Mouse (Mus musculus): ENCODE data around the gene Ttc33. TPM values are rescaled to one million over a fixed set of nuclear protein-coding genes. Genes with fewer than 3 reads are reported as not detected.

Ttc33 gene
- polyA plus RNA-seq, 2 experiments = 19.0 to 38.4 TPM

GRCm38 (mm10) chr15:5238553-5238952, 53.2 kb downstream of the Ttc33 start:
- TF ChIP-seq POLR2A (IDR thresholded peaks at IDR 0.05; ENCODE audit: borderline replicate concordance, extremely low read depth, insufficient read depth, insufficient read length) = no peak
- ATAC-seq (ENCODE audit: low FRiP score, low read depth) = no peak
- H3K27ac ChIP-seq (replicated peaks; ENCODE audit: low read depth, low read length) = no peak overlapping the region
- 67% methylated on average over 4 of the region's 4 CpGs for WGBS
- DNase-seq (ENCODE audit: low spot score) = no peak
- H3K27me3 ChIP-seq (ENCODE audit: control insufficient read depth, insufficient read depth, low read length) = peaks cover 15% of the 10 kb centered on the region
- H3K4me1 ChIP-seq (ENCODE audit: control insufficient read depth, insufficient read depth, low read length) = peaks cover 22% of the 10 kb centered on the region
- no peaks in the 10 kb centered on the region for H3K9me3 ChIP-seq (ENCODE audit: control insufficient read depth, low read length)
- no peak overlapping the region for H3K9ac ChIP-seq (ENCODE audit: low read depth, low read length, severe bottlenecking)
- peaks cover 5% of the 10 kb centered on the region; the same call in 1 of the 2 replicates for H3K36me3 ChIP-seq (ENCODE audit: control insufficient read depth, insufficient read depth, low read length)
- 0 out of 2 replicates have a peak overlapping the region, but pooled peaks have one; percentile 2 for H3K4me2 ChIP-seq (replicated peaks; ENCODE audit: low read depth, low read length, severe bottlenecking)
- H3K4me3 ChIP-seq (replicated peaks; ENCODE audit: low read length) = no peak overlapping the region

GRCm38 (mm10) chr15:5239361-5239760, 54.0 kb downstream of the Ttc33 start:
- no peak for TF ChIP-seq POLR2A (IDR thresholded peaks at IDR 0.05; ENCODE audit: borderline replicate concordance, extremely low read depth, insufficient read depth, insufficient read length)
- DNase-seq (ENCODE audit: low spot score) (no peak), ATAC-seq (ENCODE audit: low FRiP score, low read depth) (no peak)
- peaks cover 18% of the 10 kb centered on the region for H3K27me3 ChIP-seq (ENCODE audit: control insufficient read depth, insufficient read depth, low read length)
- H3K4me2 ChIP-seq (replicated peaks; ENCODE audit: low read depth, low read length, severe bottlenecking) = no peak overlapping the region; the same call in 1 of the 2 replicates
- peaks cover 2% of the 10 kb centered on the region; the same call in 1 of the 2 replicates for H3K36me3 ChIP-seq (ENCODE audit: control insufficient read depth, insufficient read depth, low read length)
- H3K4me1 ChIP-seq (ENCODE audit: control insufficient read depth, insufficient read depth, low read length) = peaks cover 22% of the 10 kb centered on the region
- H3K9ac ChIP-seq (ENCODE audit: low read depth, low read length, severe bottlenecking) = no peak overlapping the region
- H3K4me3 ChIP-seq (replicated peaks; ENCODE audit: low read length) = no peak overlapping the region
- no peak overlapping the region for H3K27ac ChIP-seq (replicated peaks; ENCODE audit: low read depth, low read length)
- WGBS = 90% methylated on average over 4 of the region's 4 CpGs
- H3K9me3 ChIP-seq (ENCODE audit: control insufficient read depth, low read length) = no peaks in the 10 kb centered on the region

- no peaks in the 10 kb centered on the region for H3K36me3 ChIP-seq (ENCODE audit: control insufficient read depth, insufficient read depth, low read length)
- no peak for TF ChIP-seq POLR2A (IDR thresholded peaks at IDR 0.05; ENCODE audit: borderline replicate concordance, extremely low read depth, insufficient read depth, insufficient read length)
- peaks cover 18% of the 10 kb centered on the region for H3K27me3 ChIP-seq (ENCODE audit: control insufficient read depth, insufficient read depth, low read length)
- peaks cover 22% of the 10 kb centered on the region for H3K4me1 ChIP-seq (ENCODE audit: control insufficient read depth, insufficient read depth, low read length)
- H3K4me3 ChIP-seq (replicated peaks; ENCODE audit: low read length) = no peak overlapping the region; the same call in 1 of the 2 replicates
- DNase-seq (ENCODE audit: low spot score) = no peak
- no peak overlapping the region for H3K9ac ChIP-seq (ENCODE audit: low read depth, low read length, severe bottlenecking)
- 59% methylated on average over 6 of the region's 6 CpGs for WGBS
- ATAC-seq (ENCODE audit: low FRiP score, low read depth) = no peak
- no peak overlapping the region; the same call in 1 of the 2 replicates for H3K4me2 ChIP-seq (replicated peaks; ENCODE audit: low read depth, low read length, severe bottlenecking)
- H3K27ac ChIP-seq (replicated peaks; ENCODE audit: low read depth, low read length) = no peak overlapping the region
- H3K9me3 ChIP-seq (ENCODE audit: control insufficient read depth, low read length) = no peaks in the 10 kb centered on the region
These were observed 54.6 kb downstream of the Ttc33 start for GRCm38 (mm10) chr15:5239901-5240300.

- Histone ChIP-seq H3K4me1 (ENCODE audit: control insufficient read depth, insufficient read depth, low read length) (peaks cover 22% of the 10 kb centered on the region), H3K9ac (ENCODE audit: low read depth, low read length, severe bottlenecking) (no peak overlapping the region), H3K27me3 (ENCODE audit: control insufficient read depth, insufficient read depth, low read length) (peaks cover 18% of the 10 kb centered on the region), H3K4me2 (replicated peaks; ENCODE audit: low read depth, low read length, severe bottlenecking) (no peak overlapping the region), H3K9me3 (ENCODE audit: control insufficient read depth, low read length) (no peaks in the 10 kb centered on the region), H3K27ac (replicated peaks; ENCODE audit: low read depth, low read length) (no peak overlapping the region), H3K4me3 (replicated peaks; ENCODE audit: low read length) (no peak overlapping the region; the same call in 1 of the 2 replicates), H3K36me3 (ENCODE audit: control insufficient read depth, insufficient read depth, low read length) (no peaks in the 10 kb centered on the region)
- DNase-seq (ENCODE audit: low spot score) (no peak), ATAC-seq (ENCODE audit: low FRiP score, low read depth) (no peak)
- WGBS = 45% methylated on average over 6 of the region's 6 CpGs
- TF ChIP-seq POLR2A (IDR thresholded peaks at IDR 0.05; ENCODE audit: borderline replicate concordance, extremely low read depth, insufficient read depth, insufficient read length) = no peak
These were observed 55.0 kb downstream of the Ttc33 start for GRCm38 (mm10) chr15:5240360-5240759.

GRCm38 (mm10) chr15:5241304-5242201, 56.2 kb downstream of the Ttc33 start:
- no peak for TF ChIP-seq POLR2A (IDR thresholded peaks at IDR 0.05; ENCODE audit: borderline replicate concordance, extremely low read depth, insufficient read depth, insufficient read length)
- 13% methylated on average over 12 of the region's 12 CpGs for WGBS
- H3K4me3 ChIP-seq (replicated peaks; ENCODE audit: low read length) = peak overlapping the region; percentile 62
- ATAC-seq (ENCODE audit: low FRiP score, low read depth) (peak; percentile 48; the same call in 1 of the 2 replicates), DNase-seq (ENCODE audit: low spot score) (peak; percentile 84)
- H3K36me3 ChIP-seq (ENCODE audit: control insufficient read depth, insufficient read depth, low read length) = no peaks in the 10 kb centered on the region
- H3K9ac ChIP-seq (ENCODE audit: low read depth, low read length, severe bottlenecking) = peak overlapping the region; percentile 58
- H3K9me3 ChIP-seq (ENCODE audit: control insufficient read depth, low read length) = no peaks in the 10 kb centered on the region
- peak overlapping the region; percentile 100 for H3K4me2 ChIP-seq (replicated peaks; ENCODE audit: low read depth, low read length, severe bottlenecking)
- peaks cover 17% of the 10 kb centered on the region for H3K4me1 ChIP-seq (ENCODE audit: control insufficient read depth, insufficient read depth, low read length)
- H3K27ac ChIP-seq (replicated peaks; ENCODE audit: low read depth, low read length) = no peak overlapping the region
- peaks cover 18% of the 10 kb centered on the region for H3K27me3 ChIP-seq (ENCODE audit: control insufficient read depth, insufficient read depth, low read length)
